Mouse (Mus musculus) thymus, adult 2 months (tissue): ENCODE results near the gene Nfx1. TPM values are rescaled to one million over a fixed set of nuclear protein-coding genes. Genes with fewer than 3 reads are reported as not detected.
A peak's percentile ranks its signal among the peaks of the same experiment; 100 is the strongest.

Experiments used
- DNase-seq: peaks from one replicate; pipeline ENCODE4 v3.0.0; 2021
- H3K27ac ChIP-seq: fragments of 200-500 bp; 2 replicates; pipeline ENCODE4 v1.5.1; 2012; ENCODE audit warnings: low read length, control low read depth; ENCODE audit not compliant: control insufficient read depth, insufficient read depth
- H3K27me3 ChIP-seq: fragments of 200-500 bp; 2 replicates; pipeline ENCODE4 v1.6.1; 2012; ENCODE audit warnings: mild to moderate bottlenecking, low read length, moderate library complexity, mixed read lengths; ENCODE audit not compliant: control insufficient read depth, insufficient read depth
- H3K36me3 ChIP-seq: fragments of 200-500 bp; 2 replicates; pipeline ENCODE4 v1.6.1; 2012; ENCODE audit warnings: mild to moderate bottlenecking, low read length, moderate library complexity; ENCODE audit not compliant: control insufficient read depth, insufficient read depth
- H3K4me1 ChIP-seq: fragments of 200-500 bp; replicated peaks from 2 replicates; pipeline ENCODE4 v1.6.1; 2012; ENCODE audit warnings: low read length; ENCODE audit not compliant: control insufficient read depth, insufficient read depth
- H3K4me3 ChIP-seq: fragments of 200-500 bp; 2 replicates; pipeline ENCODE4 v1.5.1; 2012; ENCODE audit warnings: mild to moderate bottlenecking, low read length, control low read depth, moderate library complexity; ENCODE audit not compliant: control insufficient read depth, insufficient read depth
- CTCF ChIP-seq: fragments of 200-500 bp; IDR thresholded peaks from 2 replicates; pipeline ENCODE4 v1.5.1; 2012; ENCODE audit warnings: mild to moderate bottlenecking, control low read depth, low read length, moderate library complexity, borderline replicate concordance; ENCODE audit not compliant: control insufficient read depth, poor library complexity, insufficient read depth; ENCODE audit errors: extremely low read depth
- POLR2A ChIP-seq: fragments of 200-500 bp; IDR thresholded peaks from 2 replicates; pipeline ENCODE4 v1.6.1; 2012; ENCODE audit warnings: mild to moderate bottlenecking, low read length, control low read depth, moderate library complexity; ENCODE audit not compliant: control insufficient read depth, poor library complexity, insufficient read depth; ENCODE audit errors: extremely low read depth
- WGBS: fragments of 180-500 bp; shearing (Covaris S2); methylation state at CpG from one replicate; pipeline ENCODE4 v1.1.7; 2018; 5-methylcytosine and 5-hydroxymethylcytosine counted together
- polyA plus RNA-seq: library from polyadenylated mRNA; depleted of rRNA; stranded (reverse); fragments of >200 nt; gene quantifications from 2 replicates; pipeline ENCODE4 v1.2.3, GENCODE M21; 2012

Gene Nfx1
- polyA plus RNA-seq, 1 experiment: 43.4 TPM

DNA sequence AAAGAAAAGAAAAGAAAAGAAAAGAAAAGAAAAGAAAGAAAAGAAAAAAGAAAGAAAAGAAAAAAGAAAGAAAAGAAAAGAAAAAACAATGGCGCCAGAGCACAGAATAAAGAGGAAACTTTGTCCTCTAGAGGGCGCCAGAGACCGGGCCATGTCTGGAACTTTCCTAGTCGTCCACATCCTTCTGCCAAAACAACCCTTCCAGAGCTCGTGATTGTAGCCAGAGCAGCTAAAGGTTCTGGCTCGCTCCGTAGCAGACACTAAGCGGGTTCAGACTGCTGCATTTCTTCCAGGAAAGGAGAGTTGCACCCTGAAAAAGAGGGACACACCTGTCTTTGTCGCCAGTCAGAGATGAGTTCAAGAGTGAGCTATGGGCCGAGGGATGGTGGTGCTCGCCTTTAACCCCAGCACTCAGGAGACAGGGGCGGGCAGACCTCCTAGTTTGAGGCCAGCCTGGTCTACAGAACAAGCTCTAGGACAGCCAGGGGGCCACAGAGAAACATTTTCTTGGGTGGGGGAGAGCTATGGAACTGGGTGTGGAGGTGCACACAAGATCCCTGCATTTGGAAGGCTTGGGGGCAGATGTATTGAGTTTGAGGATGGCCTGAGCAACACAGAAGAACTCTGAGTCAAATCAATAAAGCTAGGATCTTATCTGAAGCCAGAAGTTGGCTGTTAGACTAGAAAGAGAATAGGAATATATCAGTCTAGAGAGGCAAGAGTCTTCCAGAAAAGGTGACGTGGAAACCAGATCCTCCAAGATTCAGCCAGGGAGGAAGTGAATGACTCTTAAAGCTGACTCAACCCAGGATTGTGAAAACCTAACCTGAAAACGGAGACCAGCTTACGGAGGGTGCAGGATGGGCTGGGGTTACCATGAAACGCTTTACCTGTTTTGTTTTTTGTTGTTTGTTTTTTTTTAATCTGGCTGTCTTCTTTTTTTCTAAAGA, 80.3 kb downstream of the Nfx1 start:
- peak; percentile 78 for DNase-seq
- Histone ChIP-seq H3K4me1 (no peaks in the 10 kb centered on the region), H3K27me3 (no peaks in the 10 kb centered on the region), H3K4me3 (no peak overlapping the region), H3K27ac (no peak overlapping the region), H3K36me3 (no peaks in the 10 kb centered on the region)
- TF ChIP-seq CTCF (0 out of 2 replicates have a peak, but pooled peaks have one; percentile 25), POLR2A (no peak)
- WGBS: 43% methylated on average over 16 of the region's 16 CpGs

GRCm38 (mm10) chr4:41051781-41052180, 81.1 kb downstream of the Nfx1 start:
- H3K27me3 ChIP-seq: no peaks in the 10 kb centered on the region
- no peaks in the 10 kb centered on the region for H3K36me3 ChIP-seq
- H3K4me1 ChIP-seq: no peaks in the 10 kb centered on the region
- H3K27ac ChIP-seq: no peak overlapping the region
- TF ChIP-seq CTCF (no peak), POLR2A (no peak)
- no peak overlapping the region for H3K4me3 ChIP-seq
- WGBS: 92% methylated on average over 7 of the region's 7 CpGs
- DNase-seq: no peak

DNA sequence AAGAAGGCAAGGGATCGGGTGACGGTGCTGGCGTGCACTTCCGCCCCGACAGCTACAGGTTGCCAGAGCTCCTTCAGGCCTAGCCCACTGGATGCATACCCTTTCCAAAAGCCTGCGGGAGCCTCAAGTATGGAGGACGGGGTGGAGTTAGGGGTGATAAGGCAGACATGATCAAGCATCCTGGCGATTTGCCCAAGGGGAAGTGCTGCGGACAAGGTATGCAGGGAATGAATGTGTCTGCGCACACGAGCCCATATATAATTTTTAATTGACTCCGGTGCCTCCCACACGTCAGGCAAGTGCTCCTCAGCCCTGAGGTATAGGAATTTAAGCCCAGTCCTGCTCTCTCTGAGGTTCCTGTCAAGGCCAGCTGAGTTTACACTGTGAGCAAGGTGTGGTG, 84.4 kb downstream of the Nfx1 start:
- no peaks in the 10 kb centered on the region for H3K27me3 ChIP-seq
- H3K4me3 ChIP-seq: no peak overlapping the region
- TF ChIP-seq POLR2A: no peak
- no peak for TF ChIP-seq CTCF
- DNase-seq: no peak
- no peak overlapping the region for H3K27ac ChIP-seq
- H3K36me3 ChIP-seq: no peaks in the 10 kb centered on the region
- H3K4me1 ChIP-seq: no peaks in the 10 kb centered on the region
- 87% methylated on average over 13 of the region's 13 CpGs for WGBS

- TF ChIP-seq POLR2A (no peak), CTCF (no peak)
Observed at GRCm38 (mm10) chr4:41056253-41056652, 85.5 kb downstream of the Nfx1 start.

GRCm38 (mm10) chr4:41056742-41057332, 86.1 kb downstream of the Nfx1 start:
- no peak for TF ChIP-seq CTCF
- TF ChIP-seq POLR2A: no peak
- DNase-seq: no peak

More at GRCm38 (mm10) chr4:41056253-41056652, 85.5 kb downstream of the Nfx1 start:
- Histone ChIP-seq H3K27me3 (no peaks in the 10 kb centered on the region), H3K36me3 (no peaks in the 10 kb centered on the region), H3K4me3 (no peak overlapping the region), H3K27ac (no peak overlapping the region), H3K4me1 (no peaks in the 10 kb centered on the region)
- no peak for DNase-seq
- WGBS: 85% methylated on average over 1 of the region's 1 CpGs

DNA sequence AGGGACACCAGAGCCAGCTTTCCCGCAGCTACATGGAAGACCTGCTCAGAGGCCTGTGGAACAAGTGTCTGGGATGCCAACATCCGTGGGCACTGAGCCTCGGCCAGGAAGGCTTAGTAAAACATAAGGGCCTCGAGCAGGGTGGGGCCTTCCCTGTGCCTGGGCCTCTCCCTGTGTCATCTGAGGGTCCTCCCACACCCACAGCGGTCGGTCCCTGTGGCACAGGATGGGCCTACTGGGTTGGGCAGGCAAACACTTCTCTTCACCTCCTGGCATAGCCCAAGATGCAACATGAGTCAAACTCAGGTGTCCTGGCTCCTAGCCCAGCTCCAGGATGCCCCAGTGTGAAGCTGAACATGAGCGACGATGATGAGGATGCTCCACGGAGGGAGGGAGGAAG, 86.7 kb downstream of the Nfx1 start:
- no peak for DNase-seq
- WGBS: 87% methylated on average over 9 of the region's 9 CpGs
- Histone ChIP-seq H3K4me1 (no peaks in the 10 kb centered on the region), H3K27me3 (no peaks in the 10 kb centered on the region), H3K36me3 (no peaks in the 10 kb centered on the region), H3K27ac (no peak overlapping the region), H3K4me3 (no peak overlapping the region)
- no peak for TF ChIP-seq POLR2A
- no peak for TF ChIP-seq CTCF

More at GRCm38 (mm10) chr4:41056742-41057332, 86.1 kb downstream of the Nfx1 start:
- Histone ChIP-seq H3K4me1 (no peaks in the 10 kb centered on the region), H3K36me3 (no peaks in the 10 kb centered on the region), H3K27ac (no peak overlapping the region), H3K4me3 (no peak overlapping the region), H3K27me3 (no peaks in the 10 kb centered on the region)
- WGBS: 94% methylated on average over 7 of the region's 7 CpGs
